Comparison of ENCODE assay signal across 13 mouse cellular contexts in the genomic region with DNA sequence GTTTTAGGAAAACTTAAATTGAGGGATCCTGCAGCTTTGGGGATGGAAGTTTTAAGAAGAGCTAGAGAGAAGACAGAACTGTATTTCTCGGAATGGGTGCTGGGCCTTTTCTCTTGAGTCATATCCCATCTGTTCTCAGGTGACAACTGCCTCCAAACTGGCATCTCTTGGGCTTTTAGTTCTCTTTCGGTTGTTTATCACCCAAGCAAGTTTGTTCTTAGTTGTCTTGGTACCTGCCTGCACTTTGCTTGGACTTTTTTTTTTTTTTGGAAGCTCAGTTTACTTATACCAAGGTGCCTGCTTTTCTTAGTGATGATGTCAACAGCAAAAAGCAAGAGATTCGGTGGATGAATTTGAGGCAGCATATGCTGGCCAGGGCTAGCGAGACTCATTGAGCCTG. TPM values are rescaled to one million over a fixed set of nuclear protein-coding genes. Genes with fewer than 3 reads are reported as not detected.
A peak's percentile ranks its signal among the peaks of the same experiment; 100 is the strongest.
DNase-seq lines count a peak whose midpoint lies in the region; ATAC-seq and TF ChIP-seq lines count a peak whose summit lies in the region.
"Had no signal": no experiment of that assay in that cellular context is flagged by ENCODE, and none has a peak within 500 bp of the region (broad histone marks: within the 10 kb centered on the region; RNA-seq: fewer than 3 reads in every experiment).

No protein-coding gene starts in this region.

- H3K4me3 ChIP-seq in heart, embryonic 13.5 days = no peak overlapping the region
- peak overlapping the region; percentile 38 for H3K4me3 ChIP-seq in liver, adult 2 months (ENCODE audit: insufficient read depth, low read depth, low read length)
- no peak overlapping the region for H3K4me3 ChIP-seq in MEL (ENCODE audit: control insufficient read depth in 1 of 2, insufficient read depth in 1 of 2, low read depth in 2 of 2, low read length in 2 of 2)
- peak overlapping the region; percentile 68 for H3K4me3 ChIP-seq in liver, embryonic 15.5 days (replicated peaks)
- H3K4me3 ChIP-seq: neural tube, embryonic 12.5 days had no signal

- intact Hi-C loops in heart, postnatal 14 days (cut with DNase I) = no loop called here

- no peaks in the 10 kb centered on the region for H3K9me3 ChIP-seq in heart, embryonic 13.5 days
- H3K9me3 ChIP-seq in MEL (replicated peaks; ENCODE audit: insufficient read depth, low read length) = no peaks in the 10 kb centered on the region
- no peaks in the 10 kb centered on the region for H3K9me3 ChIP-seq in liver, embryonic 15.5 days (replicated peaks)
- H3K9me3 ChIP-seq: neural tube, embryonic 12.5 days had no signal

- peaks cover 70% of the 10 kb centered on the region for H3K4me1 ChIP-seq in heart, embryonic 13.5 days
- H3K4me1 ChIP-seq in liver, adult 2 months (ENCODE audit: control insufficient read depth, insufficient read depth, low read length) = peaks cover 34% of the 10 kb centered on the region
- H3K4me1 ChIP-seq in MEL (ENCODE audit: control insufficient read depth in 1 of 2, insufficient read depth in 2 of 2, low read length in 2 of 2) = peaks cover 21 to 23% of the 10 kb centered on the region in 2 experiments
- H3K4me1 ChIP-seq in liver, embryonic 15.5 days (replicated peaks) = peaks cover 83% of the 10 kb centered on the region

- H3K27ac ChIP-seq in heart, embryonic 13.5 days (replicated peaks) = 0 out of 2 replicates have a peak overlapping the region, but pooled peaks have one; percentile 97
- peak overlapping the region; percentile 75 for H3K27ac ChIP-seq in liver, adult 2 months (replicated peaks; ENCODE audit: insufficient read depth, low read depth, low read length)
- H3K27ac ChIP-seq in MEL (ENCODE audit: control insufficient read depth, low read depth, low read length) = peak overlapping the region; percentile 37
- peak overlapping the region; percentile 94; the same call in 1 of the 2 replicates for H3K27ac ChIP-seq in liver, embryonic 15.5 days (replicated peaks)
- H3K27ac ChIP-seq: neural tube, embryonic 12.5 days had no signal

- H3K4me2 ChIP-seq in heart, embryonic 13.5 days = peak overlapping the region; percentile 72
- H3K4me2 ChIP-seq in liver, embryonic 15.5 days = peak overlapping the region; percentile 86

- ATAC-seq in heart, embryonic 13.5 days (ENCODE audit: extremely low read depth, insufficient number of reproducible peaks, low FRiP score, low TSS enrichment) = no peak
- no peak for ATAC-seq in liver, embryonic 15.5 days (ENCODE audit: insufficient read depth)

- WGBS in heart, embryonic 13.5 days = 84% methylated on average over 4 of the region's 4 CpGs
- whole genome bisulfite sequencing in liver, adult 2 months = 20% methylated on average over 4 of the region's 4 CpGs
- WGBS in liver, embryonic 15.5 days (ENCODE audit: insufficient replicate concordance) = 68% methylated on average over 4 of the region's 4 CpGs

- no peak for TF ChIP-seq RAD21 in MEL (IDR thresholded peaks at IDR 0.05; ENCODE audit: low read depth, low read length)

- no peak for DNase-seq in heart, postnatal 14 days
- DNase-seq in liver, adult 2 months (ENCODE audit: extremely low read depth, low read depth, low spot score) = no peak
- DNase-seq in liver = no peak
- no peak for DNase-seq in MEL (ENCODE audit: low read depth, low spot score)
- no peak for DNase-seq in cerebellum, adult 11-12 months
- DNase-seq in T-cell, adult 2 months (ENCODE audit: low spot score) = no peak

- H3K36me3 ChIP-seq in heart, embryonic 13.5 days = no peaks in the 10 kb centered on the region
- H3K36me3 ChIP-seq in liver, adult 2 months (ENCODE audit: control insufficient read depth, insufficient read depth, low read length) = peaks cover 2% of the 10 kb centered on the region; the same call in 1 of the 2 replicates
- H3K36me3 ChIP-seq in MEL (ENCODE audit: control insufficient read depth in 1 of 2, insufficient read depth in 2 of 2, low read length in 2 of 2) = peaks cover 0 to 26% of the 10 kb centered on the region in 2 experiments; a peak in 2 of 4 replicates
- H3K36me3 ChIP-seq in liver, embryonic 15.5 days (replicated peaks) = no peaks in the 10 kb centered on the region
- H3K36me3 ChIP-seq: neural tube, embryonic 12.5 days had no signal

- TF ChIP-seq POLR2A in liver, adult 2 months (IDR thresholded peaks at IDR 0.05; ENCODE audit: extremely low read depth, insufficient read depth, low read length) = no peak
- no peak for TF ChIP-seq POLR2A in MEL (IDR thresholded peaks at IDR 0.05; ENCODE audit: control insufficient read depth in 1 of 2, insufficient read depth in 1 of 2, low read depth in 1 of 2, low read length in 2 of 2, poor library complexity in 1 of 2)

- H3K9ac ChIP-seq in heart, embryonic 13.5 days = 0 out of 2 replicates have a peak overlapping the region, but pooled peaks have one; percentile 33
- peak overlapping the region; percentile 58 for H3K9ac ChIP-seq in liver, adult 2 months (ENCODE audit: low read depth, low read length)
- peak overlapping the region; percentile 70; the same call in 1 of the 2 replicates for H3K9ac ChIP-seq in MEL (ENCODE audit: control insufficient read depth, low read depth, low read length, poor library complexity, severe bottlenecking)
- no peak overlapping the region for H3K9ac ChIP-seq in liver, embryonic 15.5 days

- no peak for TF ChIP-seq CTCF in liver, adult 2 months (IDR thresholded peaks at IDR 0.05; ENCODE audit: low read depth, low read length)
- no peak for TF ChIP-seq CTCF in MEL (IDR thresholded peaks at IDR 0.05 in 2 of 3, conservative IDR thresholded peaks at IDR 0.05 in 1 of 3; ENCODE audit: control insufficient read depth in 1 of 3, insufficient read depth in 1 of 3, low read depth in 2 of 3, low read length in 3 of 3, poor library complexity in 1 of 3, severe bottlenecking in 1 of 3)

- TF ChIP-seq EP300 in MEL (IDR thresholded peaks at IDR 0.05; ENCODE audit: low read depth in 1 of 2, low read length in 2 of 2) = no peak

- no peaks in the 10 kb centered on the region for H3K27me3 ChIP-seq in heart, embryonic 13.5 days (replicated peaks)
- no peaks in the 10 kb centered on the region for H3K27me3 ChIP-seq in liver, adult 2 months (ENCODE audit: control insufficient read depth, insufficient read depth, low read length)
- H3K27me3 ChIP-seq in MEL (ENCODE audit: control insufficient read depth in 1 of 2, insufficient read depth in 2 of 2, low read length in 2 of 2) = no peaks in the 10 kb centered on the region
- no peaks in the 10 kb centered on the region for H3K27me3 ChIP-seq in liver, embryonic 15.5 days
- H3K27me3 ChIP-seq: neural tube, embryonic 12.5 days had no signal

- H3K79me2 ChIP-seq in liver, adult 2 months (ENCODE audit: control insufficient read depth, insufficient read depth, low read length) = peaks cover 35% of the 10 kb centered on the region; the same call in 1 of the 2 replicates
- peaks cover 9% of the 10 kb centered on the region for H3K79me2 ChIP-seq in MEL (ENCODE audit: control insufficient read depth, insufficient read depth, low read length, poor library complexity)

TF ChIP-seq in MEL, 35 proteins besides CTCF, POLR2A, EP300 and RAD21 (continues in another document):
- TF ChIP-seq MEF2A (IDR thresholded peaks at IDR 0.05; ENCODE audit: extremely low read depth, insufficient replicate concordance, low read depth, low read length, poor library complexity, severe bottlenecking) = no peak

RNA-seq across cellular contexts. Expression of gene Mgat1, which starts 2.5 kb away (rescaled TPM):
- 44.2 and 44.9 TPM in 2 replicates for polyA plus RNA-seq in heart, embryonic 13.5 days (2015; fragmentation: Nextera tagmentation; extraction: Ambion mirVana)
- 10 to 100 TPM; 59.3 to 68.4 TPM for total RNA-seq in heart, postnatal 14 days (2021)
- total RNA-seq in liver, adult 2 months (2014; rRNA removed) = 44.7 and 60.8 TPM in 2 replicates
- polyA plus RNA-seq in liver, adult 2 months (2012; rRNA removed) = 134 and 145 TPM in 2 replicates
- 41.1 and 41.9 TPM in 2 replicates for total RNA-seq in MEL (2012; rRNA removed)
- polyA plus RNA-seq in MEL (2012; ENCODE audit: insufficient read depth in 1 of 2, insufficient read length in 2 of 2, low read depth in 1 of 2, low replicate concordance in 2 of 2, missing spikeins in 1 of 2) = 10 to 100 TPM in 1 of 2 experiments, not detected in 1; 44.3 TPM
- polyA plus RNA-seq in liver, embryonic 15.5 days (2015; fragmentation: Nextera tagmentation; extraction: Ambion mirVana) = 35.1 and 45.6 TPM in 2 replicates

RNA-seq across cellular contexts. Expression of gene Olfr1393, which starts 31.6 kb away (rescaled TPM):
- polyA plus RNA-seq in heart, embryonic 13.5 days (2015; fragmentation: Nextera tagmentation; extraction: Ambion mirVana) = 0.16 TPM in 1 of 2 replicates, not detected in the other
- under 1 TPM; 0.32 to 0.48 TPM for total RNA-seq in heart, postnatal 14 days (2021)
- total RNA-seq in liver, adult 2 months (2014; rRNA removed) = 0.09 and 0.27 TPM in 2 replicates
- 0.47 and 0.55 TPM in 2 replicates for polyA plus RNA-seq in liver, adult 2 months (2012; rRNA removed)
- not detected in 2 replicates for total RNA-seq in MEL (2012; rRNA removed)
- polyA plus RNA-seq in MEL (2012; ENCODE audit: insufficient read depth in 1 of 2, insufficient read length in 2 of 2, low read depth in 1 of 2, low replicate concordance in 2 of 2, missing spikeins in 1 of 2) = not detected
- not detected in 2 replicates for polyA plus RNA-seq in liver, embryonic 15.5 days (2015; fragmentation: Nextera tagmentation; extraction: Ambion mirVana)
- total RNA-seq: common myeloid progenitor, adult 5-6 weeks; hematopoietic stem cell, adult 5-6 weeks had no signal
- polyA plus RNA-seq: neural tube, embryonic 12.5 days had no signal

RNA-seq across cellular contexts. Expression of gene Olfr1392, which starts 38.6 kb away (rescaled TPM):
- not detected in 2 replicates for polyA plus RNA-seq in heart, embryonic 13.5 days (2015; fragmentation: Nextera tagmentation; extraction: Ambion mirVana)
- total RNA-seq in heart, postnatal 14 days (2021) = not detected
- total RNA-seq in liver, adult 2 months (2014; rRNA removed) = not detected in 2 replicates
- 0.09 and 0.26 TPM in 2 replicates for polyA plus RNA-seq in liver, adult 2 months (2012; rRNA removed)
- not detected in 2 replicates for total RNA-seq in MEL (2012; rRNA removed)
- polyA plus RNA-seq in MEL (2012; ENCODE audit: insufficient read depth in 1 of 2, insufficient read length in 2 of 2, low read depth in 1 of 2, low replicate concordance in 2 of 2, missing spikeins in 1 of 2) = not detected
- polyA plus RNA-seq in liver, embryonic 15.5 days (2015; fragmentation: Nextera tagmentation; extraction: Ambion mirVana) = not detected in 2 replicates
- total RNA-seq: common myeloid progenitor, adult 5-6 weeks; hematopoietic stem cell, adult 5-6 weeks; left cerebral cortex, postnatal 36 days had no signal
- polyA plus RNA-seq: neural tube, embryonic 12.5 days had no signal

RNA-seq across cellular contexts. Expression of gene Zfp62, which starts 43.4 kb away (rescaled TPM):
- polyA plus RNA-seq in heart, embryonic 13.5 days (2015; fragmentation: Nextera tagmentation; extraction: Ambion mirVana) = 24.9 and 26.3 TPM in 2 replicates
- total RNA-seq in heart, postnatal 14 days (2021) = 10 to 100 TPM; 26.3 to 27.0 TPM
- 18.3 and 18.8 TPM in 2 replicates for total RNA-seq in liver, adult 2 months (2014; rRNA removed)
- polyA plus RNA-seq in liver, adult 2 months (2012; rRNA removed) = 0.71 and 1.4 TPM in 2 replicates
- 30.8 and 31.8 TPM in 2 replicates for total RNA-seq in MEL (2012; rRNA removed)
- polyA plus RNA-seq in MEL (2012; ENCODE audit: insufficient read depth in 1 of 2, insufficient read length in 2 of 2, low read depth in 1 of 2, low replicate concordance in 2 of 2, missing spikeins in 1 of 2) = 100 to 1,000 TPM in 1 of 2 experiments, 10 to 100 TPM in 1; 16.7 to 132 TPM
- 10.2 and 10.4 TPM in 2 replicates for polyA plus RNA-seq in liver, embryonic 15.5 days (2015; fragmentation: Nextera tagmentation; extraction: Ambion mirVana)

RNA-seq across cellular contexts. Expression of gene Olfr10, which starts 58.0 kb away (rescaled TPM):
- not detected in 2 replicates for polyA plus RNA-seq in heart, embryonic 13.5 days (2015; fragmentation: Nextera tagmentation; extraction: Ambion mirVana)
- total RNA-seq in heart, postnatal 14 days (2021) = not detected
- total RNA-seq in liver, adult 2 months (2014; rRNA removed) = not detected in 2 replicates
- polyA plus RNA-seq in liver, adult 2 months (2012; rRNA removed) = not detected in 2 replicates
- not detected in 2 replicates for total RNA-seq in MEL (2012; rRNA removed)
- polyA plus RNA-seq in MEL (2012; ENCODE audit: insufficient read depth in 1 of 2, insufficient read length in 2 of 2, low read depth in 1 of 2, low replicate concordance in 2 of 2, missing spikeins in 1 of 2) = not detected
- not detected in 2 replicates for polyA plus RNA-seq in liver, embryonic 15.5 days (2015; fragmentation: Nextera tagmentation; extraction: Ambion mirVana)
- total RNA-seq: common myeloid progenitor, adult 5-6 weeks; hematopoietic stem cell, adult 5-6 weeks; left cerebral cortex, postnatal 36 days had no signal
- polyA plus RNA-seq: gonadal fat pad, adult 2 months; neural tube, embryonic 12.5 days had no signal

Comparison
In these comparisons a context has a peak if more than half of its experiments do, and no peak if none do; other contexts are left out.
1. H3K27ac ChIP-seq: peak in every context shown above with its lines; median percentile 97 in heart, embryonic 13.5 days; 94 in liver, embryonic 15.5 days; 75 in liver, adult 2 months; 37 in MEL.
2. H3K4me3 ChIP-seq: peak in liver, adult 2 months (single experiment) and liver, embryonic 15.5 days (single experiment); none in heart, embryonic 13.5 days (single experiment) and MEL (0 of 2).